Mouse (Mus musculus): ENCODE data around the gene H2afx.

The H2afx gene

GRCm38 (mm10) chr9:44378153-44378730 lies 43.7 kb downstream of the H2afx start:
- no peak for DNase-seq (ENCODE audit: low read depth, low spot score)

GRCm38 (mm10) chr9:44379054-44379834 lies 44.8 kb downstream of the H2afx start, which contains the start of gene Hyou1:
Hyou1 (plus strand) TSS chr9:44379490.
- peak; percentile 98 for DNase-seq (ENCODE audit: low read depth, low spot score)

- no peak for DNase-seq (ENCODE audit: low read depth, low spot score)
These were observed 45.4 kb downstream of the H2afx start for GRCm38 (mm10) chr9:44379862-44380261.

- DNase-seq (ENCODE audit: low read depth, low spot score), result no peak
These were observed 50.1 kb downstream of the H2afx start for GRCm38 (mm10) chr9:44384596-44384995.

All from ES-CJ7 (cell line).